Mouse (Mus musculus) adrenal gland, postnatal 36 days (tissue): ENCODE data around the gene Irf7. TPM values are rescaled to one million over a fixed set of nuclear protein-coding genes. Genes with fewer than 3 reads are reported as not detected.

Source experiments
- DNase-seq, 2 experiments: peaks; one replicate each; pipeline ENCODE4 v3.0.0; 2021; ENCODE audit warnings: mixed read lengths in 1 of 2
- long read RNA-seq, 2 experiments: library from polyadenylated mRNA; stranded (forward); transcript quantifications; one replicate each; pipeline ENCODE4 v2.0.0; 2021; ENCODE audit warnings: borderline sequencing depth in 2 of 2
- total RNA-seq, 2 experiments: library from RNA; stranded (reverse); gene quantifications; 2 replicates each; pipeline ENCODE4 v1.2.3; 2021

The Irf7 gene
- 10 to 100 TPM; 13.5 to 14.9 TPM for total RNA-seq
- long read RNA-seq, experiment 1, transcript Irf7-201 (10 exons, 1,916 nt), result major isoform, 6 of 17 reads
- long read RNA-seq, experiment 1, transcript Irf7-203 (10 exons, 2,237 nt), result minor isoform, 5 of 17 reads
- long read RNA-seq, experiment 1, partial matches to known transcripts, result 2 of 17 reads
- long read RNA-seq, experiment 1, other reads (novel, unspliced or antisense), result 3 of 17 reads
- long read RNA-seq, experiment 2, transcript Irf7-201 (10 exons, 1,916 nt), result major isoform, 8 of 19 reads
- long read RNA-seq, experiment 2, partial matches to known transcripts, result 0 of 19 reads
- long read RNA-seq, experiment 2, other reads (novel, unspliced or antisense), result 6 of 19 reads

- DNase-seq, result peak; percentile 80 to 84
Observed at GRCm38 (mm10) chr7:141265739-141266561, at the start of gene Irf7. Irf7 (minus strand) TSS chr7:141266481.

GRCm38 (mm10) chr7:141315974-141316373 lies 49.7 kb upstream of the Irf7 start:
- peak; percentile 60 to 61 for DNase-seq

- DNase-seq, result no peak
Observed at GRCm38 (mm10) chr7:141315076-141315475, 48.8 kb upstream of the Irf7 start.

GRCm38 (mm10) chr7:141314416-141314815 lies 48.1 kb upstream of the Irf7 start:
- DNase-seq, result peak; percentile 68 to 74

- no peak for DNase-seq
Observed at GRCm38 (mm10) chr7:141304537-141304936, 38.3 kb upstream of the Irf7 start.

GRCm38 (mm10) chr7:141302702-141303268 lies 36.5 kb upstream of the Irf7 start:
- no peak for DNase-seq

- DNase-seq, result peak in 1 of 2 experiments; percentile 68
Observed at GRCm38 (mm10) chr7:141301386-141301785, 35.1 kb upstream of the Irf7 start.

GRCm38 (mm10) chr7:141299175-141299574 lies 32.9 kb upstream of the Irf7 start:
- DNase-seq, result no peak

GRCm38 (mm10) chr7:141297926-141298650 lies 31.8 kb upstream of the Irf7 start:
- peak in 1 of 2 experiments; percentile 34 for DNase-seq

GRCm38 (mm10) chr7:141294479-141294878 lies 28.2 kb upstream of the Irf7 start:
- no peak for DNase-seq

- DNase-seq, result peak; percentile 75 to 78
Observed at GRCm38 (mm10) chr7:141293852-141294471, 27.7 kb upstream of the Irf7 start.

- peak in 1 of 2 experiments; percentile 61 for DNase-seq
Observed at GRCm38 (mm10) chr7:141292583-141293388, 26.5 kb upstream of the Irf7 start.

- peak in 1 of 2 experiments; percentile 33 for DNase-seq
Observed at GRCm38 (mm10) chr7:141291921-141292582, 25.8 kb upstream of the Irf7 start, which contains the start of gene Drd4. Drd4 (plus strand) TSS chr7:141292006.

GRCm38 (mm10) chr7:141288042-141288441 lies 21.8 kb upstream of the Irf7 start:
- no peak for DNase-seq

- no peak for DNase-seq
Observed at GRCm38 (mm10) chr7:141282756-141283155, 16.5 kb upstream of the Irf7 start.

- no peak for DNase-seq
Observed at GRCm38 (mm10) chr7:141281442-141281841, 15.2 kb upstream of the Irf7 start.

- DNase-seq, result peak in 1 of 2 experiments; percentile 31
Observed at GRCm38 (mm10) chr7:141278766-141279590, 12.7 kb upstream of the Irf7 start, which contains the start of gene Sct. Sct (minus strand) TSS chr7:141279133.

GRCm38 (mm10) chr7:141277701-141278678 lies 11.7 kb upstream of the Irf7 start:
- DNase-seq, result no peak
